Mouse (Mus musculus): Measurements from ENCODE around the gene Vps9d1.

DNA sequence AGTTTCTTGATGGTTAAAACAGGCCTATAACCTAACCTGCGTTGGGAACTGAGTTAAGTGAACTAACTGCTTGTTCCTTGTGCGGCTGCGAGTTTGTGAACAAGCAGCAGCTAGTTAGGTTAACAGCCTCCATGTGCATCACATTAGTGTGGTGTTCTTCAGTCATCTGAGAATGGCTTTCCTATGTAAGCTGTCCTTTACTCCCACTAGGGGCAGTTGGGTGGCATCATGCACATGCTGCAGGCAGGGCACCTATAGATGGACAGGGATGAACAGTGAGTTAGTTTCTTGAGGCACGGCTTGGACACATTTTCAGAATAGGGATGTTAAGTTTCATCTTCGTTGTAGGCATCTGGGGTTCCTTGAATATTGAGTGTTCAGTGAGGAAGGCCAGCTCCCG lies 1.0 kb upstream of the Vps9d1 start:
- TF ChIP-seq CTCF (conservative IDR thresholded peaks at IDR 0.05; ENCODE audit: low read length) (no peak), NANOG (IDR thresholded peaks at IDR 0.05; ENCODE audit: borderline replicate concordance, low read length) (no peak)
